Mouse (Mus musculus) heart, adult 8-10 months (tissue): ENCODE results near the gene Elovl6. TPM values are rescaled to one million over a fixed set of nuclear protein-coding genes. Genes with fewer than 3 reads are reported as not detected.

Experiments used
- microRNA-seq: library from miRNA; unstranded; fragments of <30 nt; microRNA quantifications from one replicate; pipeline ENCODE4 v1.2.0, GENCODE M21; 2022
- total RNA-seq, 4 experiments: library from RNA; stranded (reverse); gene quantifications; 2 replicates each; pipeline ENCODE4 v1.2.4; 2022

Gene Elovl6
- total RNA-seq, 4 experiments from 2014 or later = 0.40 to 1.1 (median 0.92) TPM

Small RNAs within 50 kb of the gene (microRNA-seq; reads per million reads assigned to microRNA genes)
- gene Gm24515 = not detected

Other genes with a start within 250 kb of the Elovl6 start
- gene Enpep, start 199.6 kb upstream of the Elovl6 start, total RNA-seq = 1 to 10 TPM; 5.0 to 7.2 (median 6.2) TPM
- gene Egf, start 223.0 kb downstream of the Elovl6 start, total RNA-seq = 1 to 10 TPM; 1.9 to 5.6 (median 2.7) TPM